In the genomic region with DNA sequence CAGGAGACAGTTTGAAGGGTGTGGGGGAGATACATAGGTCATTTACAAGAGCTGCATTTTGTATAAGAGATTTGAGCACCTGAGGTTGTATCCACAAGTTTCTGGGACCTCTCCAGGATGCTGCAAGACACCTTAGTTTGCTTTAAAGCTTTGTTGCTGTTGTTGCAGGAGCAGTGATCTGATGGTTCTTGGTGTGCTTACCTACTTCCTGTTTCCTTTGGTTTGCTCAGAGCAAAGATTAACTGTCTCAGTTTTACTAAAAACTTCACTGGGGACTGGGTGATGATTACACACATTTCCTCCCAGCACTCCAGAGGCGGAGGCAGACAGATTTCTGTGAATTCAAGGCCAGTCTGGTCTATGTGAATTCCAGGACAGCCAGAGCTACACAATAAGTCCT, we compare ENCODE assay signal across 18 mouse cellular contexts. TPM values are rescaled to one million over a fixed set of nuclear protein-coding genes. Genes with fewer than 3 reads are reported as not detected.
DNase-seq lines count a peak whose midpoint lies in the region; ATAC-seq lines count a peak whose summit lies in the region.
"Had no signal": no experiment of that assay in that cellular context is flagged by ENCODE, and none has a peak within 500 bp of the region (broad histone marks: within the 10 kb centered on the region; RNA-seq: fewer than 3 reads in every experiment).

No protein-coding gene starts in this region.

- no peak overlapping the region for H3K9ac ChIP-seq in kidney, embryonic 14.5 days (ENCODE audit: low read depth, low read length)
- H3K9ac ChIP-seq: embryonic facial prominence, embryonic 13.5 days; heart, embryonic 13.5 days; midbrain, embryonic 15.5 days; neural tube, embryonic 12.5 days had no signal

- DNase-seq in kidney, adult 9 months, result peak; percentile 74
- peak; percentile 75 for DNase-seq in CD4-positive helper T cell, adult 2 months (ENCODE audit: low read depth, low spot score)
- DNase-seq in lung, adult 18-20 months, result no peak
- DNase-seq in adrenal gland, postnatal 10 days, result no peak
- DNase-seq in urinary bladder, postnatal 10 days (ENCODE audit: low spot score), result no peak
- DNase-seq: cerebellum, adult 11 months; lung, postnatal 4 days; right cerebral cortex, postnatal 25 days had no signal

- H3K36me3 ChIP-seq in kidney, embryonic 14.5 days (ENCODE audit: control insufficient read depth, insufficient read depth, low read length), result no peaks in the 10 kb centered on the region
- H3K36me3 ChIP-seq: embryonic facial prominence, embryonic 13.5 days; heart, embryonic 13.5 days; midbrain, embryonic 15.5 days; neural tube, embryonic 12.5 days had no signal

- no peaks in the 10 kb centered on the region for H3K27me3 ChIP-seq in kidney, embryonic 14.5 days (ENCODE audit: control insufficient read depth, insufficient read depth, low read length)
- H3K27me3 ChIP-seq: embryonic facial prominence, embryonic 13.5 days; heart, embryonic 13.5 days; midbrain, embryonic 15.5 days; neural tube, embryonic 12.5 days had no signal

- no peaks in the 10 kb centered on the region for H3K9me3 ChIP-seq in kidney, embryonic 14.5 days (ENCODE audit: control insufficient read depth, low read length)
- H3K9me3 ChIP-seq: embryonic facial prominence, embryonic 13.5 days; heart, embryonic 13.5 days; midbrain, embryonic 15.5 days; neural tube, embryonic 12.5 days had no signal

- 70% methylated on average over 1 of the region's 1 CpGs for WGBS in kidney, embryonic 14.5 days

- H3K4me2 ChIP-seq in kidney, embryonic 14.5 days (replicated peaks; ENCODE audit: low read depth, low read length), result no peak overlapping the region
- H3K4me2 ChIP-seq: embryonic facial prominence, embryonic 13.5 days; heart, embryonic 13.5 days; midbrain, embryonic 15.5 days; neural tube, embryonic 12.5 days had no signal

- H3K27ac ChIP-seq in kidney, embryonic 14.5 days (ENCODE audit: low read depth, low read length), result no peak overlapping the region
- H3K27ac ChIP-seq: embryonic facial prominence, embryonic 13.5 days; heart, embryonic 13.5 days; layer of hippocampus, adult 2 months; midbrain, embryonic 15.5 days; neural tube, embryonic 12.5 days had no signal

- H3K4me1 ChIP-seq in kidney, embryonic 14.5 days (ENCODE audit: control insufficient read depth, insufficient read depth, low read length), result 0 out of 2 replicates have a peak, but pooled peaks cover 5% of the 10 kb centered on the region

- ATAC-seq in kidney, embryonic 14.5 days (ENCODE audit: low FRiP score, low TSS enrichment), result no peak
- peak; percentile 58 for ATAC-seq in activated CD4-positive, CD25-positive, alpha-beta regulatory T cell, adult 4 months
- peak; percentile 36 for ATAC-seq in megakaryocyte progenitor cell, adult 5-6 weeks (replicated peaks; ENCODE audit: poor library complexity)
- ATAC-seq: intestine, embryonic 16.5 days; midbrain, embryonic 15.5 days; Patski had no signal

- H3K4me3 ChIP-seq in kidney, embryonic 14.5 days (ENCODE audit: low read length), result no peak overlapping the region
- H3K4me3 ChIP-seq: embryonic facial prominence, embryonic 13.5 days; heart, embryonic 13.5 days; layer of hippocampus, adult 2 months; midbrain, embryonic 15.5 days; neural tube, embryonic 12.5 days had no signal

RNA-seq across cellular contexts. Expression of gene Tmem30a, which starts 1.8 kb away (rescaled TPM):
- 48.4 and 79.7 TPM in 2 replicates for polyA plus RNA-seq in kidney, embryonic 14.5 days (2014; fragmentation: Nextera tagmentation; extraction: Ambion mirVana)
- 10 to 100 TPM; 47.1 to 55.3 TPM for polyA plus RNA-seq in activated CD4-positive, CD25-positive, alpha-beta regulatory T cell, adult 4 months (2017; shearing (Covaris generic))
- 77.2 and 89.3 TPM in 2 replicates for total RNA-seq in megakaryocyte progenitor cell, adult 5-6 weeks (2015)
- total RNA-seq in megakaryocyte progenitor cell, adult 5-6 weeks (2017), result 78.9 and 95.5 TPM in 2 replicates
- total RNA-seq in adrenal gland, postnatal 10 days (2021), result 10 to 100 TPM; 84.0 to 91.0 TPM

RNA-seq across cellular contexts. Expression of gene Cox7a2, which starts 35.4 kb away (rescaled TPM):
- 669 and 936 TPM in 2 replicates for polyA plus RNA-seq in kidney, embryonic 14.5 days (2014; fragmentation: Nextera tagmentation; extraction: Ambion mirVana)
- 100 to 1,000 TPM; 302 to 317 TPM for polyA plus RNA-seq in activated CD4-positive, CD25-positive, alpha-beta regulatory T cell, adult 4 months (2017; shearing (Covaris generic))
- 482 and 517 TPM in 2 replicates for total RNA-seq in megakaryocyte progenitor cell, adult 5-6 weeks (2015)
- 92.4 and 175 TPM in 2 replicates for total RNA-seq in megakaryocyte progenitor cell, adult 5-6 weeks (2017)
- 100 to 1,000 TPM; 606 to 637 TPM for total RNA-seq in adrenal gland, postnatal 10 days (2021)

Comparison
In these comparisons a context has a peak if more than half of its experiments do, and no peak if none do; other contexts are left out.
1. DNase-seq: peak in kidney, adult 9 months (single experiment) and CD4-positive helper T cell, adult 2 months (single experiment); none in lung, adult 18-20 months (0 of 2), adrenal gland, postnatal 10 days (single experiment) and urinary bladder, postnatal 10 days (single experiment).